Mouse (Mus musculus) monocyte, adult 5-6 weeks (primary cell): ENCODE measurements around the gene Gm49721. TPM values are rescaled to one million over a fixed set of nuclear protein-coding genes. Genes with fewer than 3 reads are reported as not detected.
"Not testable (repeated sequence)": the region's sequence is repeated elsewhere in the genome, so short reads cannot be mapped to it uniquely, and the experiment has no call there.

Experiments
- ATAC-seq: fragments of 153-309, 156-312 bp; replicated peaks from 2 replicates; pipeline ENCODE4 v1.8.0; 2017; ENCODE audit warnings: mild to moderate bottlenecking; ENCODE audit not compliant: low TSS enrichment, insufficient number of reproducible peaks, severe bottlenecking, poor library complexity, low FRiP score
- total RNA-seq: library from RNA; stranded (forward); fragments of 200-1000, 200-491, 200-594 nt; gene quantifications from 3 replicates; pipeline ENCODE4 v1.2.3, GENCODE M21; 2017

Gm49721 gene
- 3.1 to 6.7 TPM in 2 of 3 replicates, not detected in the other for total RNA-seq

DNA sequence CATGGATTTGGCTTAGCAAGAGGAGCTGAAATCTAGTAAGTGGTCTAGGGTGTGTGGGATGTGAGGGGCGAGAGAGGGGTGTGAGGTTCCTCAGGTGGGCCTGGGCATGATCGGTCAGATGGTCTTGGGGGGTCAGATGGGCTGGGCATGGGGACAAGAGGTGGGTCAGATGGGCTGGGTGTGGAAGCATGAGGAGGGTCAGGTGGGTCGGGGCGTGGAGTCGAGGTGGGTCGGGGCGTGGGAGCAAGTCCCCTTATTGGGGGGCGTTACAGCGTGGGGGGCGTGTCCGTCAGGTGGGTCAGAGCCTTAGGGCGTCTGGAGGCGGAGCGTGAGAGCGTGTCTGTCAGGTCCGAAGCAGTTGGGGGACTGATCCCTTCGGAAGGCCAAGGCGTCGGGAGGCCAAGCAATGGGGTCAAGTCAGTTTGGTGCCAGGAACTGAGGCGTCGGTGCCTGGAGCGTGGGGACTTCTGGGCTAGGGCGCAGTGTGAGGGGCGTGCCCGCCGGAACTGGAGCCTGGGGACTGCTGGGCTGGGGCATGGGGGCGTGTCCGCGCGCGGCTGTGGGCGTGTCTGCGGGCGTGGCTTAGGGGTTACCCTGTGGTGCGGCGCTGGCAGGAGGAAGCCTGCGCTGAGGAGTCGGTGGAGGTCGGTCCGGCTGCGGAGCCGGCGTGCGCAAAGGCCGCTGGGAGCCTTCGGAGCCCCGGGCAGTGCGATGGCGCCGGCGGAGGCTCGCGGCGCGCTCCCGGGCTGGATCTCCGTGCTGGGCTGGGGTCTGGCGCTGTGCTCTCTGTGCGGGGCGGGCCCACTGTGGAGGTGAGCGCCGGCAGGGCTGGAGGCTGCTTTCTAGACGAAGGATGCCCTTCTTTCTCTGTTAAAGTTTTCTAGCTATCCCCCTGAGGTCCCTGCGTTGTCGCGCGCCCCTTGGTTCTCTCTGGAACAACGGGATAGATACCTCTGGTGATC, at the start of gene Gm49721:
Gene Gm49721 (plus strand): TSS at position 618 of the 962 bp plus-strand sequence.
- ATAC-seq, result peak; percentile 81

GRCm38 (mm10) chr17:6931625-6932024, 47.1 kb upstream of the Gm49721 start:
- ATAC-seq, result not testable (repeated sequence)

DNA sequence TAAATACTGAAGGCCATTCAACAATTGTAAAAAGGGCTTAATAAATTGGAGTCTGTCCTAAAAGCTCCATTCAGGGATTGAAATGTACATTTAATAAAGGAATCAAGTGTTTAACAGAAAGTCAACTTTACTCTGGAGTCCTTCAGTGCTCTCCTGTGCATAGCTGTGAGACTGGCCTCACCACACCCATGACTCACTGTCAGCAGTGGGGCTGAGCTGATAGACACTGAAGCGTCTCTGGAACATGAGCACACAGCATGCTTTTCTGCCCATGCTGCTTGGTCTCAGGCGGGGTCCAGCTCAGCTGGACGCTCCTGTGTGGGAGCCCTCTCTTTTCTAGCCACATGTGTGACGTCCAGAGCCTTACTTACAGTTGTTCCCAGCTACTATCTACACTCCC, 36.1 kb upstream of the Gm49721 start:
- not testable (repeated sequence) for ATAC-seq

GRCm38 (mm10) chr17:6947637-6947983, 31.1 kb upstream of the Gm49721 start:
- peak; percentile 22 for ATAC-seq

GRCm38 (mm10) chr17:6947984-6948768, 30.5 kb upstream of the Gm49721 start, which contains the start of gene Rsph3b:
TSS of gene Rsph3b (minus strand) at chr17:6948682.
- ATAC-seq, result peak; percentile 71

DNA sequence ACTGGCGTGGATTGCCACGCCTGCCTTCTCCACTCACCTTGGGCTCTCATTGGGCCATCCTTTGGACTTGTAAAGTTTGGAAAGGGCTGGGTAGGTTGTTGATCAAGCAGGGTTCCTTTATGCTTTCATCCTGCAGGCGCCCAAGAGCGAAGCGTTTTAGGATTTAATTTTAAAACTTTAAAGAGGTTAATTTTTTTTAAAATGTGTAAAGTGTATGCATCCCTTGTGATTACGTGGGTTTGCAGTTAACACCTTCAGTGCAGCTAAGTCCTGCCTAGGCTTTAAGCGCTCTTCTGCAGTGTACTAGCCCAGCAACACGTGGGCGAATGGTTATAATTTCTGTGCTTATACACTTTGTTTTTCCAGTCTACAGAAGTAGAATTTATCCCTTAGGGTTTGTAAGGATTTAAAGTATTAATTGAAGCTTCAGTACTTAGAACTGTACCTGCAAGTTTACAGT, 29.9 kb upstream of the Gm49721 start:
- not testable (repeated sequence) for ATAC-seq

GRCm38 (mm10) chr17:6958881-6959280, 19.8 kb upstream of the Gm49721 start:
- not testable (repeated sequence) for ATAC-seq

- not testable (repeated sequence) for ATAC-seq
Measured at GRCm38 (mm10) chr17:6959543-6960259, 19.0 kb upstream of the Gm49721 start.

- not testable (repeated sequence) for ATAC-seq
Measured at GRCm38 (mm10) chr17:6960349-6960748, 18.4 kb upstream of the Gm49721 start.

DNA sequence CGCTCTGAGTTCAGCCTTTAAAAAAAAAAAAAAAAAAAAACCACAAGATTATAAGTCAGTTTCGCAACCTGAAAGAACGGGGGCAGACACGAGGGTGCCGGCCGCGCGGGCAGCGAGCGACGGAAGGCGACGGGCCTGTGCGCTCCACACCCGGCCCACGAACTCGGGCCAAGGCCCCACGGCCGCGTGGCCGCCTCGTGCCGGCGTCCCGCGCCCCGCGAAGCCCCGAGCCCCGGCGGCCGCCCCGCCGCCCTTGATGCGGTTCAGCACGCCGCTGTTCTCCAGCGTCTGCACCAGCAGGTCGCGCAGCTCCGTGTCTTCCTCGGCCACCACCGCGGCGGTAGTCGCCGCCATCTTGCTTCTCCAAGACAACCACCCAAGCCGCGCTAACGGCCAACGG, 17.9 kb upstream of the Gm49721 start, which contains the start of gene Tagap1:
Gene Tagap1 (minus strand): TSS at position 381 of the 400 bp plus-strand sequence.
- ATAC-seq, result not testable (repeated sequence)

- peak; percentile 82 for ATAC-seq
Measured at GRCm38 (mm10) chr17:6961181-6962000, 17.3 kb upstream of the Gm49721 start.

- ATAC-seq, result not testable (repeated sequence)
Measured at GRCm38 (mm10) chr17:6962339-6962738, 16.4 kb upstream of the Gm49721 start.

- not testable (repeated sequence) for ATAC-seq
Measured at GRCm38 (mm10) chr17:6962936-6963335, 15.8 kb upstream of the Gm49721 start.

GRCm38 (mm10) chr17:6965364-6965763, 13.3 kb upstream of the Gm49721 start:
- ATAC-seq, result not testable (repeated sequence)

GRCm38 (mm10) chr17:6967673-6968072, 11.0 kb upstream of the Gm49721 start:
- ATAC-seq, result peak; percentile 90

GRCm38 (mm10) chr17:6970334-6970733, 8.4 kb upstream of the Gm49721 start, which contains the start of gene Rnaset2b:
TSS of gene Rnaset2b (plus strand) at chr17:6970634.
- not testable (repeated sequence) for ATAC-seq

GRCm38 (mm10) chr17:6971238-6971637, 7.5 kb upstream of the Gm49721 start:
- ATAC-seq, result not testable (repeated sequence)
